Mouse (Mus musculus) heart, postnatal 10 days (tissue): Measurements from ENCODE around the gene Tbc1d14. TPM values are rescaled to one million over a fixed set of nuclear protein-coding genes. Genes with fewer than 3 reads are reported as not detected.
A peak's percentile ranks its signal among the peaks of the same experiment; 100 is the strongest.

ENCODE experiments used
- DNase-seq, 2 experiments: peaks; one replicate each; pipeline ENCODE4 v3.0.0; 2021
- intact Hi-C: fragments of 180-260 bp; cut with DNase I; formaldehyde crosslinking; loops from one replicate; pipeline ENCODE4 v1.15.1; 2025
- total RNA-seq, 2 experiments: library from RNA; stranded (reverse); gene quantifications; 2 replicates each; pipeline ENCODE4 v1.2.3; 2021

Gene Tbc1d14
- total RNA-seq: 10 to 100 TPM; 19.4 to 22.8 TPM

DNA sequence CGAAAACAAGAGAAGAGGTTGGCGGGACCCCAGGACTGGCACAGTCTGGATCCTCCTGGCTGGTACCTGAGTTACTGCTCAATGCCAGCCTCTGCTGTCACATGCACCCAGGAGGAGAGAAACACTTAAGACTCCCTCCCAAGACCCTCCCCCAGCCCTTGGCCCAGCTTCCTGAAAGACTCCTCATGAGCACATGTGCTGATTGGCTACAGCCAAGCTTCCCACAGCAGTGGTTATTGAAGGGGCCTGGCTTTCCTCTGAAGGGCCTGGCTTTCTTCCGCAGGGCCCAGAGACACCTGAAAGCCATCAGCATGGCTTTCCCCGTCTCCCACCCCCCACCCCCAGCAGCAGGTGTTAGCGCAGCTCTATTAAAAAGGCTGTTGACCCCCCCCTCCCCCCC, at the start of gene Tbc1d14:
TSS of gene Tbc1d14 (minus strand) at position 101 of the 400 bp plus-strand sequence.
- DNase-seq: no peak

DNA sequence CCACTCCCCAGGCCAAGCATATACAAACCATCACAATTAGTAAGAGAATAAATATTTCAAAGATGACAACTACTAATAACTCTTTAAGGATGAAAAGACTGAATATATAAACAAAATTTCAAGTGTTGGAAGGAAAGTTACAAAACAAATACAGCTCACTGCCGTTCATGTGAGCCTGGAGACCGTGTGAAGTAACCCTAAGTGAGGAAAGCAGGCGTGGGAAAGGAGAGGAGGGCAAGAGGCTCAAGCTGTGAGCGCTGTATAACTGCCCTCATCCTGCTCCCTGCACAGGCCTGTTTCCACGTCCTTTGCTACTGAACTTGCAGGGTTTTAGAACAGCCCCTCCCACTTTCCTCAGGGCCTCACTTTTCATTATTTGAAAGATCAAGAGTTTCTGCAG, 32.5 kb upstream of the Tbc1d14 start:
- no peak for DNase-seq
- intact Hi-C loops: no loop called here

More for the DNA sequence above, at the start of gene Tbc1d14:
- intact Hi-C loops: no loop called here

- no peak for DNase-seq
- intact Hi-C loops: no loop called here
These were observed 30.6 kb upstream of the Tbc1d14 start for GRCm38 (mm10) chr5:36623670-36624069.

DNA sequence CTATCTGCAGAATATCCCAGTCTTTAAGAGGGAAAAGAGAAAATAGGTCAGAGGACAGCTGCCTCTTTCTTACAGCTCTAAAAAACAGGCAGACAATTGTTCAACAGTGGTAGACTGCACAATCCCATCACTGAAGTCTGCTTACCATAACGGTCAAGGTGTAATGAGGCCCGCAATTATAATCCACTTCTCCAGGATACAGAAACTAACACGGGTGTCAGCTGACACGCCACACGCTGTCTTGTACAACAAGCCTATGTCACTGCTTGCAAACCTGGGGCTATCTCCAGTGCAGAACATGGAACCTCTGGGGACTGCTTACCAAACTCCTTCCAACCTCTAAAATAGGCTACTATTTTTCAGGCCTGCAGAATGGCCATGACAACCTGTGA, 28.0 kb upstream of the Tbc1d14 start:
- peak; percentile 29 to 32 for DNase-seq

DNA sequence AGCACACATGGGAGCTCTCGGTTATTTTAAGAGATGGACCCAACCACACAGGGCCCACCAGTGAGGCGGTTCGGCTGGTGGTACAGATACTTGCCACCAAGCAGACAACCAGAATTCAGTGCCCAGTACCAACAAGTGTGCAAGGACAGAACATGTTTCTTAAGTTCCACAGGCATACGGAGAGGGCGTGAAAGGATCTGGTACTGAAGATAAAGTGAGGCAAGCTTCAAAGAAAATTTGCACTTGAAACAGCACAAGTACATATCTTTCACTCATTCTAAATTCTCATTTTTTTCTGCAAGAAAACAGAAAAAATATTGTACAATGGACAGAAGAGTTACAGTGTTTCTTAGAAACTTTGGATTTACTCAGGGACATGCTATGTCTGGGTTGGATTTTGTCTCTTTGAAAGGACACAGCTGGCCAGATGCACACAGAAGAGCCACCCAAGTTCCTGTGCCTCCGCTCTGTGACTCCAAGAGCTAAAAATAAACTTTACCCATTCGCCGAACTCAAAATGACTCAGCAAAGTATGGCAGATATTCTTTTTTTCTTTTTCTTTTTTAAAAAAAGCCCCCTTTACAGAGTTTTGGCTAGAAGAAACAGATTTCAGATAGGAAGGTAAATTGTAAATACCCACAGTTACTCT, 27.5 kb upstream of the Tbc1d14 start:
- DNase-seq: peak; percentile 51 to 58
- intact Hi-C loops: no loop called here

More for the DNA sequence above, 28.0 kb upstream of the Tbc1d14 start:
- intact Hi-C loops: no loop called here

- intact Hi-C loops: no loop called here
- DNase-seq: no peak
These were observed 25.8 kb upstream of the Tbc1d14 start for GRCm38 (mm10) chr5:36618890-36619289.

- intact Hi-C loops: no loop called here
These were observed 25.3 kb upstream of the Tbc1d14 start for GRCm38 (mm10) chr5:36618356-36618755.

DNA sequence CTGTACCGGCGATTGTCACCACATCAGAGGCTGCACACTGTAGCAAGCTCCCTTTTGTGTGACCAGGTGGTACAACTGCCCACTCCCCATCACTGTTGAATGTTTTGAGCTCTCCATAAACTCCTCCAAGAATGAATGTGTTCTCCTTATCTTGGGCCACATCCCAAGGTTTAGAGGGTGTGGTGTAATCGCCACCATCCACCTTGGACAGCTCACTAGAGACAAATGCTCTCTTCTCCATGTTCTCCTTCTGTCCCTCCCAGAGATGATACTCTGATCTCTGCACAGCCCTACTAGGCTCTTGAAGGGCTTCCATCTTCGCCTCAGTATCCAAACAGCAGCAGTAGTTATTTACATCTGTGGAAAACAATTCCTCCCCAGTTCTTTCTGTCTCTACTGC, 21.0 kb upstream of the Tbc1d14 start:
- intact Hi-C loops: no loop called here
- DNase-seq: no peak

More at GRCm38 (mm10) chr5:36618356-36618755, 25.3 kb upstream of the Tbc1d14 start:
- no peak for DNase-seq

DNA sequence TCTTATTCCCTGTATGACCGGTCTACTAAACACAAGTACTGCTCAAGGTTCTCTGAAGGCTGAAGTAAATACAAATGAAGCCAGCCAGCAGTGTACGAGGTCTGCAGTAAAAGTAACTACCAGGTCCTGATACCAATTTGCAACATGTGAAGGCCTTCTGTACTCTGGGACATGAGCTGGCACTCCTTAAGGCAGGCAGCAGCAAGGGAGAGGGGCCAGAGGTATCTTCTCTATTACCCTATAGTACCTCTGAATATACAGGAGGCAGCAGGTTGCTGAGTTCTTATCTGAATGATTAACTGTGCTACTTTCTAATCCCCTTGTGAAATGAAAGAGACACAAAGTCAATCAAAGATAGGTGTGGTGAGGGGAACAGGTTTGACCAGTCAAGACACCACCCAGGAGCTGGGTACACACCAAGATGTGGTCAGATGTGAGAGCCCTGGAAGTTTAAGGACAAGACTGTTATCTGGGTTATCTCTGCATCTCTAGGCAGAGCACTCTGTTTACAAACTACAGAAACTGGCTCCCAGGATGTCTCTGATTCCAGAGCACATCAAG, 15.9 kb upstream of the Tbc1d14 start:
- intact Hi-C loops: no loop called here

GRCm38 (mm10) chr5:36603031-36603430, 10.0 kb upstream of the Tbc1d14 start:
- DNase-seq: peak; percentile 39 to 65
- intact Hi-C loops: loop anchor here (1.0 to 5.0 kb wide), 2 partner anchors 89 to 139 kb away; no protein-coding TSS in a partner anchor

More for the DNA sequence above, 15.9 kb upstream of the Tbc1d14 start:
- no peak for DNase-seq

DNA sequence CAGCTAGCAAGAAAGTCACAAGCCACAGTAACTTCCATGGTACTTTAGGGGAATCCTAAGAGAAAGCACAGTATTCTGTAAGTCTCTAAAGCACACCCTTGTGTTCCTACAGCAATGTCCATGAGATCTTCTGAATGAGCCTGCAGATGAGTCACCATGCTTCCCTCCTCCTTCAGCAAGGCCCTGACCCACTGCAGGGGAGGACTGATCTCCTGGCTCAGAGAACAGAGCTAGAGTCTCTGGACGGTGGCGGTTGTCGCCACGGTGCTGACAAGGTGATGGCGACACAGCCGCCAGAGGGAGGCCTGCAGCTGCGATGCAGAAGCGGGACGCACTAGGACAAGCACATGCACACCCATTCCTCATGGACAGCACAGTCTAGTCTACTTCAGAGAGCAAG, 9.0 kb upstream of the Tbc1d14 start:
- intact Hi-C loops: loop anchor here (5.0 kb wide), 1 partner anchor 90 kb away; no protein-coding TSS in a partner anchor

DNA sequence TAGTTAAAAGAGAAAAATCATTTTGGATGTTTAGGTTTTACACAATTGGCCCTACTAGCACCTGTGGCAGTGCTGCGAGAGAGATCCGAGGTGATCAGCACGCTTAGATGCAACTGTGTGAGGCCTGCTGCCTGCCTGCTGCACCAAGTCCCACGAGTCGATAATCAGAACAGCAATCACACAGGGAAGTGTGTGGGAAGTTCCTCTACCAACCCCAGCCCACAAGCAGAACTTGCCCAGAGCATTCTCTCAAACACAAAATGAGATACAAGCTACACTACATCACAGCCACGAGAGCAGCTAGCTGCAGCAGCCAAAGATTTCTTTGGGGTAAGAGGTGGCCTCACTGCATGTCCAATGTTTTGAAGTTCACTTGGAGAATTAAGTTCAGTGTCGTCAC, 8.4 kb upstream of the Tbc1d14 start:
- intact Hi-C loops: loop anchor here (5.0 kb wide), 1 partner anchor 91 kb away; no protein-coding TSS in a partner anchor
- DNase-seq: no peak

More for the DNA sequence above, 9.0 kb upstream of the Tbc1d14 start:
- no peak for DNase-seq

GRCm38 (mm10) chr5:36598883-36599282, 5.8 kb upstream of the Tbc1d14 start:
- intact Hi-C loops: no loop called here

GRCm38 (mm10) chr5:36597653-36598052, 4.6 kb upstream of the Tbc1d14 start:
- intact Hi-C loops: no loop called here
- peak; percentile 49 for DNase-seq

More at GRCm38 (mm10) chr5:36598883-36599282, 5.8 kb upstream of the Tbc1d14 start:
- DNase-seq: no peak

DNA sequence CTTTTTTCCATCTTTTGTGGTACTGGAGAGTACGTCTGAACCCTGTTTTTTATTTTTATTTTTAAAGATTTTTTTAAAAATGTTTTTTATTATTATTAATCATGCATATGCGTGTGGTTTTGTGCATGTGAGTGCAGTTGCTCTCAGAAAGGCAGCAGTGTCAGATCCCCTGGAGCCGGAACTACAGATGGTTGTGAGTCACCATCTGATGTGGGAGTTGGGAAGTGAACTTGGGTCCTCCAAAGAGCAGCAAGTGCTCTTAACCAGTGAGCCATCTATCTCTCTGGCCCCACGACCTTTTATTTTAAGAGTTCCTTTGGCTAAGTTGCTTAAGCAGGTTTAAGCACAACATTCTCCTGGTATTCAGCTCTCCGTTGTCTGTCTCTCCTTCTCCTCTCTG, 3.1 kb upstream of the Tbc1d14 start:
- intact Hi-C loops: no loop called here
- no peak for DNase-seq

- intact Hi-C loops: no loop called here
- DNase-seq: no peak
These were observed 2.0 kb upstream of the Tbc1d14 start for GRCm38 (mm10) chr5:36595115-36595514.

- no peak for DNase-seq
- intact Hi-C loops: no loop called here
These were observed 1.3 kb upstream of the Tbc1d14 start for GRCm38 (mm10) chr5:36594344-36594743.

GRCm38 (mm10) chr5:36590499-36590920, 2.6 kb downstream of the Tbc1d14 start:
- DNase-seq: no peak
- intact Hi-C loops: no loop called here

- intact Hi-C loops: loop anchor here (5.0 to 10.0 kb wide), 3 partner anchors 102 to 161 kb away; partner anchors contain the start of genes Bloc1s4, Ccdc96 and Tada2b
- DNase-seq: no peak
These were observed 8.8 kb downstream of the Tbc1d14 start for GRCm38 (mm10) chr5:36584299-36584698.

GRCm38 (mm10) chr5:36581924-36582642, 11.0 kb downstream of the Tbc1d14 start:
- intact Hi-C loops: loop anchor here (2.0 to 10.0 kb wide), 4 partner anchors 51 to 163 kb away; partner anchors contain the start of genes Bloc1s4, Ccdc96 and Tada2b
- DNase-seq: peak; percentile 99 to 100
